Mouse (Mus musculus) forebrain, postnatal 0 days (tissue): ENCODE data around the gene Abca1. TPM values are rescaled to one million over a fixed set of nuclear protein-coding genes. Genes with fewer than 3 reads are reported as not detected.

Source experiments
- ATAC-seq: fragments of 200-750 bp; cut with Nextera tagmentation; 2 replicates; pipeline ENCODE4 v1.8.0; 2017; ENCODE audit warnings: mild to moderate bottlenecking, moderate library complexity
- DNase-seq: peaks from one replicate; pipeline ENCODE4 v3.0.0-alpha.2; 2015
- H3K27ac ChIP-seq: fragments of 300-500 bp; sonication (generic); 2 replicates; pipeline ENCODE4 v1.5.1; 2014; ENCODE audit warnings: low read depth, mild to moderate bottlenecking, antibody characterized with exemption, low read length, moderate library complexity, mixed read lengths
- H3K27me3 ChIP-seq: fragments of 300-500 bp; sonication (generic); 2 replicates; pipeline ENCODE4 v1.6.1; 2014; ENCODE audit warnings: mild to moderate bottlenecking, low read length, mixed read lengths; ENCODE audit not compliant: insufficient read depth
- H3K36me3 ChIP-seq: fragments of 300-500 bp; sonication (generic); 2 replicates; pipeline ENCODE4 v1.6.1; 2014; ENCODE audit warnings: mild to moderate bottlenecking, moderate library complexity; ENCODE audit not compliant: insufficient read depth
- H3K4me1 ChIP-seq: fragments of 300-500 bp; sonication (generic); 2 replicates; pipeline ENCODE4 v1.6.1; 2014; ENCODE audit warnings: antibody characterized with exemption; ENCODE audit not compliant: insufficient read depth
- H3K4me2 ChIP-seq: fragments of 300-500 bp; sonication (generic); 2 replicates; pipeline ENCODE4 v1.6.1; 2014; ENCODE audit warnings: low read depth, mild to moderate bottlenecking, moderate library complexity
- H3K4me3 ChIP-seq: fragments of 300-500 bp; sonication (generic); 2 replicates; pipeline ENCODE4 v1.5.1; 2014; ENCODE audit warnings: low read depth, low read length, mixed read lengths
- H3K9ac ChIP-seq: fragments of 300-500 bp; sonication (generic); 2 replicates; pipeline ENCODE4 v1.6.1; 2014; ENCODE audit warnings: mild to moderate bottlenecking
- H3K9me3 ChIP-seq: fragments of 300-500 bp; sonication (generic); 2 replicates; pipeline ENCODE4 v1.6.1; 2016; ENCODE audit warnings: low read length
- CTCF ChIP-seq: sonication (generic); IDR thresholded peaks from 2 replicates; pipeline ENCODE4 v1.5.1; 2016; ENCODE audit warnings: antibody characterized with exemption, control low read depth, low read depth
- WGBS: fragments of 180-500 bp; shearing (Covaris S2); extraction: QIAGEN DNeasy Blood & Tissue Kit; methylation state at CpG from one replicate; pipeline ENCODE4 v1.1.7; 2014; 5-methylcytosine and 5-hydroxymethylcytosine counted together
- polyA plus RNA-seq: library from polyadenylated mRNA; unstranded; fragments of >200 nt; fragmentation: Nextera tagmentation; extraction: Ambion mirVana; gene quantifications from 2 replicates; pipeline ENCODE4 v1.2.1, GENCODE M21; 2015
- total RNA-seq: library from RNA; depleted of rRNA; stranded (reverse); fragments of >200 nt; gene quantifications from 2 replicates; pipeline ENCODE4 v1.2.3, GENCODE M21; 2014

Abca1 gene
- total and polyA plus RNA-seq, 2 experiments from 2014 or later = 6.3 to 39.2 TPM

- WGBS = 8% methylated on average over 3 of the region's 5 CpGs
- no peaks in the 10 kb centered on the region for H3K27me3 ChIP-seq
- H3K36me3 ChIP-seq = no peaks in the 10 kb centered on the region; the same call in 1 of the 2 replicates
- no peak overlapping the region for H3K27ac ChIP-seq
- DNase-seq = no peak
- H3K4me1 ChIP-seq = no peaks in the 10 kb centered on the region
- H3K9me3 ChIP-seq = no peaks in the 10 kb centered on the region
- H3K4me3 ChIP-seq = no peak overlapping the region
- H3K9ac ChIP-seq = no peak overlapping the region
- no peak overlapping the region for H3K4me2 ChIP-seq
- ATAC-seq = peak; percentile 64; the same call in 1 of the 2 replicates
- no peak for TF ChIP-seq CTCF
These were observed 43.8 kb downstream of the Abca1 start for GRCm38 (mm10) chr4:53115866-53116265.

GRCm38 (mm10) chr4:53115410-53115809 lies 44.3 kb downstream of the Abca1 start:
- Histone ChIP-seq H3K9ac (no peak overlapping the region), H3K4me1 (no peaks in the 10 kb centered on the region), H3K27ac (no peak overlapping the region; the same call in 1 of the 2 replicates), H3K36me3 (no peaks in the 10 kb centered on the region; the same call in 1 of the 2 replicates), H3K27me3 (no peaks in the 10 kb centered on the region), H3K4me2 (no peak overlapping the region), H3K9me3 (no peaks in the 10 kb centered on the region), H3K4me3 (no peak overlapping the region)
- ATAC-seq (peak; percentile 40), DNase-seq (no peak)
- WGBS = 62% methylated on average over 4 of the region's 4 CpGs
- no peak for TF ChIP-seq CTCF

- H3K27me3 ChIP-seq = no peaks in the 10 kb centered on the region
- peaks cover 3% of the 10 kb centered on the region; the same call in 1 of the 2 replicates for H3K36me3 ChIP-seq
- 79% methylated on average over 4 of the region's 4 CpGs for WGBS
- TF ChIP-seq CTCF = no peak
- DNase-seq (no peak), ATAC-seq (no peak)
- no peaks in the 10 kb centered on the region for H3K4me1 ChIP-seq
- H3K4me2 ChIP-seq = no peak overlapping the region
- H3K9ac ChIP-seq = no peak overlapping the region
- no peak overlapping the region for H3K27ac ChIP-seq
- H3K4me3 ChIP-seq = no peak overlapping the region
- H3K9me3 ChIP-seq = no peaks in the 10 kb centered on the region
These were observed 47.8 kb downstream of the Abca1 start for GRCm38 (mm10) chr4:53111919-53112355.

GRCm38 (mm10) chr4:53110356-53110755 lies 49.3 kb downstream of the Abca1 start:
- no peak overlapping the region for H3K4me3 ChIP-seq
- no peak overlapping the region for H3K4me2 ChIP-seq
- ATAC-seq = no peak
- H3K9ac ChIP-seq = no peak overlapping the region
- peak; percentile 53 for DNase-seq
- no peaks in the 10 kb centered on the region for H3K4me1 ChIP-seq
- H3K9me3 ChIP-seq = no peaks in the 10 kb centered on the region
- peaks cover 3% of the 10 kb centered on the region; the same call in 1 of the 2 replicates for H3K36me3 ChIP-seq
- TF ChIP-seq CTCF = peak; percentile 67
- no peak overlapping the region for H3K27ac ChIP-seq
- 31% methylated on average over 5 of the region's 5 CpGs for WGBS
- no peaks in the 10 kb centered on the region for H3K27me3 ChIP-seq

- 53% methylated on average over 9 of the region's 9 CpGs for WGBS
- Histone ChIP-seq H3K36me3 (peaks cover 3% of the 10 kb centered on the region; the same call in 1 of the 2 replicates), H3K9me3 (no peaks in the 10 kb centered on the region), H3K9ac (no peak overlapping the region), H3K4me2 (no peak overlapping the region), H3K4me3 (no peak overlapping the region), H3K4me1 (no peaks in the 10 kb centered on the region), H3K27ac (no peak overlapping the region), H3K27me3 (no peaks in the 10 kb centered on the region)
- TF ChIP-seq CTCF = no peak
- ATAC-seq (no peak), DNase-seq (no peak)
These were observed 50.2 kb downstream of the Abca1 start for GRCm38 (mm10) chr4:53109381-53109928.

GRCm38 (mm10) chr4:53108194-53108593 lies 51.5 kb downstream of the Abca1 start:
- no peak overlapping the region for H3K4me3 ChIP-seq
- H3K9me3 ChIP-seq = no peaks in the 10 kb centered on the region
- H3K27me3 ChIP-seq = no peaks in the 10 kb centered on the region
- no peak for TF ChIP-seq CTCF
- DNase-seq = peak; percentile 43
- no peaks in the 10 kb centered on the region for H3K4me1 ChIP-seq
- H3K27ac ChIP-seq = no peak overlapping the region
- H3K36me3 ChIP-seq = peaks cover 3% of the 10 kb centered on the region; the same call in 1 of the 2 replicates
- peak; percentile 70 for ATAC-seq
- no peak overlapping the region for H3K9ac ChIP-seq
- 61% methylated on average over 4 of the region's 4 CpGs for whole genome bisulfite sequencing
- no peak overlapping the region for H3K4me2 ChIP-seq

GRCm38 (mm10) chr4:53106732-53107131 lies 53.0 kb downstream of the Abca1 start:
- Histone ChIP-seq H3K4me3 (no peak overlapping the region), H3K4me1 (no peaks in the 10 kb centered on the region), H3K9me3 (no peaks in the 10 kb centered on the region), H3K27ac (no peak overlapping the region), H3K4me2 (no peak overlapping the region), H3K9ac (no peak overlapping the region), H3K27me3 (no peaks in the 10 kb centered on the region), H3K36me3 (peaks cover 3% of the 10 kb centered on the region; the same call in 1 of the 2 replicates)
- DNase-seq (no peak), ATAC-seq (no peak)
- 95% methylated on average over 5 of the region's 5 CpGs for WGBS
- no peak for TF ChIP-seq CTCF
